Mouse (Mus musculus): ENCODE data around the gene Elovl7.

Gene Elovl7

GRCm38 (mm10) chr13:108241715-108242114, 27.5 kb downstream of the Elovl7 start:
- DNase-seq (ENCODE audit: low spot score) = no peak

- DNase-seq (ENCODE audit: low spot score) = no peak
These were observed 31.0 kb downstream of the Elovl7 start for GRCm38 (mm10) chr13:108245086-108245697.

GRCm38 (mm10) chr13:108251106-108251505, 36.9 kb downstream of the Elovl7 start:
- DNase-seq (ENCODE audit: low spot score) = no peak

- no peak for DNase-seq (ENCODE audit: low spot score)
These were observed 39.8 kb downstream of the Elovl7 start for GRCm38 (mm10) chr13:108253977-108254376.

GRCm38 (mm10) chr13:108263042-108263441, 48.8 kb downstream of the Elovl7 start:
- no peak for DNase-seq (ENCODE audit: low spot score)

GRCm38 (mm10) chr13:108265394-108265793, 51.2 kb downstream of the Elovl7 start:
- no peak for DNase-seq (ENCODE audit: low spot score)

- no peak for DNase-seq (ENCODE audit: low spot score)
These were observed 53.8 kb downstream of the Elovl7 start for GRCm38 (mm10) chr13:108267841-108268634.

- DNase-seq (ENCODE audit: low spot score) = no peak
These were observed 57.4 kb downstream of the Elovl7 start for GRCm38 (mm10) chr13:108271458-108272148.

GRCm38 (mm10) chr13:108272332-108272731, 58.1 kb downstream of the Elovl7 start:
- no peak for DNase-seq (ENCODE audit: low spot score)

- DNase-seq (ENCODE audit: low spot score) = no peak
These were observed 58.8 kb downstream of the Elovl7 start for GRCm38 (mm10) chr13:108273034-108273433.

GRCm38 (mm10) chr13:108273456-108273855, 59.3 kb downstream of the Elovl7 start:
- DNase-seq (ENCODE audit: low spot score) = no peak

GRCm38 (mm10) chr13:108276561-108276960, 62.4 kb downstream of the Elovl7 start:
- DNase-seq (ENCODE audit: low spot score) = no peak

- no peak for DNase-seq (ENCODE audit: low spot score)
These were observed 63.1 kb downstream of the Elovl7 start for GRCm38 (mm10) chr13:108277320-108277719.

GRCm38 (mm10) chr13:108278592-108278991, 64.4 kb downstream of the Elovl7 start:
- DNase-seq (ENCODE audit: low spot score) = no peak

GRCm38 (mm10) chr13:108284312-108284711, 70.1 kb downstream of the Elovl7 start:
- DNase-seq (ENCODE audit: low spot score) = no peak

- DNase-seq (ENCODE audit: low spot score) = no peak
These were observed 73.7 kb downstream of the Elovl7 start for GRCm38 (mm10) chr13:108287953-108288352.

- DNase-seq (ENCODE audit: low spot score) = no peak
These were observed 75.2 kb downstream of the Elovl7 start for GRCm38 (mm10) chr13:108289436-108289835.

- DNase-seq (ENCODE audit: low spot score) = no peak
These were observed 76.1 kb downstream of the Elovl7 start for GRCm38 (mm10) chr13:108290314-108290713.

GRCm38 (mm10) chr13:108297350-108298093, 83.3 kb downstream of the Elovl7 start:
- no peak for DNase-seq (ENCODE audit: low spot score)

- DNase-seq (ENCODE audit: low spot score) = no peak
These were observed 84.0 kb downstream of the Elovl7 start for GRCm38 (mm10) chr13:108298241-108298640.

GRCm38 (mm10) chr13:108300346-108300950, 86.2 kb downstream of the Elovl7 start:
- no peak for DNase-seq (ENCODE audit: low spot score)

- DNase-seq (ENCODE audit: low spot score) = no peak
These were observed 87.2 kb downstream of the Elovl7 start for GRCm38 (mm10) chr13:108301411-108301810.
